Mouse (Mus musculus) mouse embryonic stem cell (cell line): ENCODE results near the gene AI182371.

Source experiments
- in situ Hi-C, 2 experiments: fragments of 300-500 bp; cut with MboI; formaldehyde crosslinking; loops; 1 replicate in 1 of 2; 3 replicates in 1 of 2; pipeline ENCODE4 v1.14.3; 2019 to 2020; ENCODE audit warnings: low sequenced_read_pairs in 2 of 2, low pct_unique_long_range_greater_than_20kb in 1 of 2, mixed read lengths in 1 of 2; ENCODE audit not compliant: unreplicated experiment in 1 of 2

AI182371 gene

GRCm38 (mm10) chr2:35079166-35079565, 22.2 kb downstream of the AI182371 start:
- in situ Hi-C loops, result no loop called here

GRCm38 (mm10) chr2:35074328-35074727, 27.0 kb downstream of the AI182371 start:
- in situ Hi-C loops, result no loop called here

GRCm38 (mm10) chr2:35072547-35072946, 28.8 kb downstream of the AI182371 start:
- in situ Hi-C loops, result no loop called here

GRCm38 (mm10) chr2:35070275-35070674, 31.1 kb downstream of the AI182371 start:
- in situ Hi-C loops, result no loop called here

- in situ Hi-C loops, result no loop called here
These were observed 32.2 kb downstream of the AI182371 start for GRCm38 (mm10) chr2:35069124-35069523.

GRCm38 (mm10) chr2:35067117-35067516, 34.2 kb downstream of the AI182371 start:
- in situ Hi-C loops, result no loop called here

- in situ Hi-C loops, result no loop called here
These were observed 34.7 kb downstream of the AI182371 start for GRCm38 (mm10) chr2:35066525-35067082.

- in situ Hi-C loops, result no loop called here
These were observed 37.9 kb downstream of the AI182371 start for GRCm38 (mm10) chr2:35063333-35064030.

GRCm38 (mm10) chr2:35061338-35061737, 40.0 kb downstream of the AI182371 start, which contains the start of gene Hc:
TSS of gene Hc (minus strand) at chr2:35061438.
- in situ Hi-C loops, result no loop called here

- in situ Hi-C loops, result no loop called here
These were observed 40.4 kb downstream of the AI182371 start for GRCm38 (mm10) chr2:35060897-35061296.

- in situ Hi-C loops, result no loop called here
These were observed 41.1 kb downstream of the AI182371 start for GRCm38 (mm10) chr2:35060256-35060655.

GRCm38 (mm10) chr2:35058325-35058724, 43.0 kb downstream of the AI182371 start:
- in situ Hi-C loops, result no loop called here

- in situ Hi-C loops, result no loop called here
These were observed 44.1 kb downstream of the AI182371 start for GRCm38 (mm10) chr2:35057243-35057642.

- in situ Hi-C loops, result loop anchor here in 1 of 2 experiments (5.0 kb wide), 1 partner anchor 58 kb away; the partner anchor contains the start of gene Cntrl
These were observed 52.5 kb downstream of the AI182371 start for GRCm38 (mm10) chr2:35048851-35049250.

GRCm38 (mm10) chr2:35044956-35045355, 56.4 kb downstream of the AI182371 start:
- in situ Hi-C loops, result loop anchor here in 1 of 2 experiments (5.0 kb wide), 1 partner anchor 62 kb away; the partner anchor contains the start of gene Cntrl

GRCm38 (mm10) chr2:35038580-35039375, 62.6 kb downstream of the AI182371 start:
- in situ Hi-C loops, result no loop called here
